Mouse (Mus musculus) brain, embryonic 14.5 days (tissue): ENCODE data around the gene Cog5.
A peak's percentile ranks its signal among the peaks of the same experiment; 100 is the strongest.

ENCODE experiments used
- CTCF ChIP-seq: fragments of 200-500 bp; IDR thresholded peaks from 2 replicates; pipeline ENCODE4 v1.5.1; 2012; ENCODE audit warnings: inconsistent platforms, mild to moderate bottlenecking, moderate library complexity, borderline replicate concordance; ENCODE audit not compliant: insufficient read depth, insufficient read length; ENCODE audit errors: extremely low read depth
- POLR2A ChIP-seq: fragments of 200-500 bp; IDR thresholded peaks from 2 replicates; pipeline ENCODE4 v1.6.1; 2012; ENCODE audit warnings: mild to moderate bottlenecking, inconsistent platforms, borderline replicate concordance; ENCODE audit not compliant: poor library complexity, insufficient read depth, insufficient read length, severe bottlenecking; ENCODE audit errors: extremely low read depth

DNA sequence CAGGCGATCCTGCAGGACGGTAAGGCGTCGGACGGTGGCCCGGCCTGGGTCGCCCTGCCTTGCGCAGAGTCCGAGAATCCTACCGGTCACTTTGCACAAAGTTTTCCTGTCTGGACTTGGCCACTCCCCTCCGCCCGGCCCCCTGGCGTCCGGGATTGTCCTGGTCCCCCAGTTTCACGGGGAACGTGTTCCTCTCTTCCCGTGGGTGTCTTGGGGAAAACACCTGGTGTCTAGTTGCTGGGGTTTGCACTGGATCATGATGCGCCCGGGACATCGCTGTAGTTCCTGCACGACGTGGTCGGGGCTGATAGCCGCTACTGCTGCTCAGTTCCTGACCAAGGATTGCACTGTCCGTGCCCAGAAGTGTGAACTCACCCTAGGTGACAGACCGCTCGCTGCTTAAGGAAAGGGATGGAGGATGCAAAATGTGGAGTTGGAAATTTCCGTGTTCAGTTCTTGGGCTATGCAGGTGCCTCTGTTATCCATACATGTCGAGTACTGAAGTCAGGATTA is 352 bp downstream of the Cog5 start:
- TF ChIP-seq POLR2A (no peak), CTCF (peak; percentile 46; the same call in 1 of the 2 replicates)
